Mouse (Mus musculus) myocyte (in vitro differentiated cells): Measurements from ENCODE around the gene Lmo4. TPM values are rescaled to one million over a fixed set of nuclear protein-coding genes. Genes with fewer than 3 reads are reported as not detected.

Experiments
- H3K27me3 ChIP-seq: one replicate; pipeline ENCODE4 v1.6.1; 2011; ENCODE audit not compliant: control insufficient read depth, insufficient read depth, insufficient read length
- H3K36me3 ChIP-seq: one replicate; pipeline ENCODE4 v1.6.1; 2011; ENCODE audit not compliant: control insufficient read depth, insufficient read depth
- H3K4me2 ChIP-seq: one replicate; pipeline ENCODE4 v1.6.1; 2011; ENCODE audit warnings: low read depth, control low read depth
- H3K4me3 ChIP-seq: one replicate; pipeline ENCODE4 v1.5.1; 2011; ENCODE audit warnings: mild to moderate bottlenecking, control low read depth, moderate library complexity
- H3K79me2 ChIP-seq: one replicate; pipeline ENCODE4 v1.6.1; 2011; ENCODE audit not compliant: control insufficient read depth, insufficient read depth
- H3ac ChIP-seq: one replicate; pipeline ENCODE4 v1.6.1; 2011; ENCODE audit not compliant: control insufficient read depth, insufficient read length
- CEBPB ChIP-seq: IDR thresholded peaks from 2 replicates; pipeline ENCODE4 v1.6.1; 2011; ENCODE audit warnings: mild to moderate bottlenecking, moderate library complexity; ENCODE audit not compliant: poor library complexity, insufficient read depth, severe bottlenecking
- E2F4 ChIP-seq: IDR thresholded peaks from one replicate; pipeline ENCODE4 v1.6.1; 2011; ENCODE audit warnings: mild to moderate bottlenecking, control low read depth, moderate library complexity; ENCODE audit not compliant: insufficient read depth
- MAX ChIP-seq: IDR thresholded peaks from one replicate; pipeline ENCODE4 v1.6.1; 2011; ENCODE audit warnings: low read depth, mild to moderate bottlenecking, control low read depth
- MYOD1 ChIP-seq, 3 experiments: IDR thresholded peaks; one replicate each; pipeline ENCODE4 v1.6.1; 2011; ENCODE audit warnings: control low read depth in 2 of 3, low read depth in 2 of 3, mild to moderate bottlenecking in 2 of 3, moderate library complexity in 1 of 3; ENCODE audit not compliant: insufficient read length in 2 of 3, control insufficient read depth in 1 of 3
- MYOG ChIP-seq, 3 experiments: IDR thresholded peaks; one replicate each; pipeline ENCODE4 v1.6.1; 2011; ENCODE audit warnings: control low read depth in 2 of 3, low read depth in 2 of 3, mild to moderate bottlenecking in 2 of 3; ENCODE audit not compliant: insufficient read length in 2 of 3, control insufficient read depth in 1 of 3, insufficient read depth in 1 of 3
- POLR2A ChIP-seq: IDR thresholded peaks from one replicate; pipeline ENCODE4 v1.6.1; 2011; ENCODE audit warnings: low read depth, mild to moderate bottlenecking, control low read depth, moderate library complexity; ENCODE audit not compliant: insufficient read length
- POLR2AphosphoS2 ChIP-seq: IDR thresholded peaks from one replicate; pipeline ENCODE4 v1.6.1; 2011; ENCODE audit warnings: low read depth, control low read depth; ENCODE audit not compliant: insufficient read length
- REST ChIP-seq: IDR thresholded peaks from one replicate; pipeline ENCODE4 v1.6.1; 2011; ENCODE audit warnings: mild to moderate bottlenecking, control low read depth, moderate library complexity; ENCODE audit not compliant: insufficient read depth, insufficient read length
- SRF ChIP-seq: IDR thresholded peaks from one replicate; pipeline ENCODE4 v1.6.1; 2011; ENCODE audit warnings: low read depth; ENCODE audit not compliant: control insufficient read depth, insufficient read length
- TCF12 ChIP-seq: IDR thresholded peaks from one replicate; pipeline ENCODE4 v1.6.1; 2011; ENCODE audit warnings: mild to moderate bottlenecking, control low read depth; ENCODE audit not compliant: poor library complexity, insufficient read depth, severe bottlenecking
- TCF3 ChIP-seq: IDR thresholded peaks from one replicate; pipeline ENCODE4 v1.6.1; 2011; ENCODE audit warnings: low read depth, control low read depth; ENCODE audit not compliant: insufficient read length
- USF1 ChIP-seq: IDR thresholded peaks from one replicate; pipeline ENCODE4 v1.6.1; 2011; ENCODE audit warnings: low read depth, mild to moderate bottlenecking, control low read depth, moderate library complexity
- polyA plus RNA-seq: library from polyadenylated mRNA; unstranded; fragments of >200 nt; fragmentation: generic; extraction: Trizol; gene quantifications from one replicate; pipeline ENCODE4 v1.2.1, GENCODE M21; 2012; ENCODE audit warnings: missing spikeins

The Lmo4 gene
- polyA plus RNA-seq, 1 experiment = 75.0 TPM

DNA sequence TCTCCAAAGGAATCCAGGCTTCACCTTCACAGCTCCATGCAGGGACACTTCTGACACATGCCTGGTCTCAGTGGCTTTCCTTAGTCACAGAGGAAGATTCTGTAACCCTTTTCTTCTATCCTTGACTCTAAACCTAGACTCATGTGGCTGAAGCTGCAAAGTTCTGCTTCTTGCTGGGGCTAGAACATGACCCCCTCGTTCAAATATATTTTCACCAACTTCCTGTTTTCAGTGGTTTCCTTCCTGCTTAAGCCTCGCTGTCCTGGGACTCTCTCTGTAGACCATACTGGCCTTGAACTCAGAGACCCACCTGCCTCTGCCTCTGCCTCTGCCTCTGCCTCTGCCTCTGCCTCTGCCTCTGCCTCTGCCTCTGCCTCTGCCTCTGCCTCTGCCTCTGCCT is 34.5 kb downstream of the Lmo4 start:
- Histone ChIP-seq H3K79me2 (no peaks in the 10 kb centered on the region), H3K36me3 (no peaks in the 10 kb centered on the region), H3ac (no peak overlapping the region), H3K4me2 (no peak overlapping the region), H3K27me3 (no peaks in the 10 kb centered on the region), H3K4me3 (no peak overlapping the region)
- TF ChIP-seq CEBPB = no peak
- no peak for TF ChIP-seq TCF12
- no peak for TF ChIP-seq REST
- TF ChIP-seq MYOG (IDR thresholded peaks at IDR 0.05; ENCODE audit: control insufficient read depth in 1 of 3, insufficient read depth in 1 of 3, insufficient read length in 2 of 3, low read depth in 2 of 3) = no peak
- no peak for TF ChIP-seq USF1
- no peak for TF ChIP-seq MAX
- TF ChIP-seq E2F4 = no peak
- TF ChIP-seq SRF = no peak
- no peak for TF ChIP-seq TCF3
- no peak for TF ChIP-seq MYOD1 (IDR thresholded peaks at IDR 0.05; ENCODE audit: control insufficient read depth in 1 of 3, insufficient read length in 2 of 3, low read depth in 2 of 3)
- no peak for TF ChIP-seq POLR2A
- no peak for TF ChIP-seq POLR2AphosphoS2

DNA sequence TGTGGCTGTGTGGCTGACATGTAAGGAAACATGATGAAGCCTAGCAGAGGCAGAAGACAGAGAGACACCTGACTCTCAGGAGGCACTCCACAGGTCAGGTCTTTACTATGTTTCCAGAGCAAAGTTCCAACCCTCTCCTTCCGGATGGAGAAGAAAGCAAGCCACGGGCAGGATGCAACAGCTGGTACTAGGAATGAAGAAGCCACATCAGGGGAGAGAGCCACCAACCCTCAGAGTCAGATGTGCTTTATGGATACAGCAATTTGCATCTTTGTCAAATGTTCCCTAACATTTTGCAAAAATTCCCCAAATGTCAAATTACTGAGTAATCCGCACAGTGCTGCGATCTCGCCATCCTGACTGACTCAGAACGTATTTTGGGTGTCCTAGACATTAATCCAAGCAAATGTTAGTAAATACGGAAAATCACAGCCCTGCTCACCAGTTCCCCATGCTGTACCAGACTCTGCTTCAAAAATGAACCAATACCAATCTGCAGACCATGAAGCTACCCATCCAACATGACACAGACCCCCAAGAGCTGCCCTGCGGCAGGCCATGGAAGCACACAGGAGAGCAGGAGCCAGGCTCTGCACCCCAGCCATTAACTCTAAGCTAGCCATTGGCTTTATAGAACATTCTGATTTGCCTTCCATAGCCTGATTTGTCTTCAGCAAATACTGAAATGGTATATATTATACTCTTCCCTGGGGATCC is 38.4 kb downstream of the Lmo4 start:
- TF ChIP-seq CEBPB (no peak), TCF3 (no peak), MYOD1 (IDR thresholded peaks at IDR 0.05; ENCODE audit: control insufficient read depth in 1 of 3, insufficient read length in 2 of 3, low read depth in 2 of 3) (no peak), MAX (no peak), POLR2A (no peak), POLR2AphosphoS2 (no peak), E2F4 (no peak), REST (no peak), TCF12 (no peak), USF1 (no peak)
- Histone ChIP-seq H3K79me2 (no peaks in the 10 kb centered on the region), H3K4me3 (no peak overlapping the region), H3K36me3 (no peaks in the 10 kb centered on the region), H3ac (no peak overlapping the region), H3K4me2 (no peak overlapping the region), H3K27me3 (no peaks in the 10 kb centered on the region)

DNA sequence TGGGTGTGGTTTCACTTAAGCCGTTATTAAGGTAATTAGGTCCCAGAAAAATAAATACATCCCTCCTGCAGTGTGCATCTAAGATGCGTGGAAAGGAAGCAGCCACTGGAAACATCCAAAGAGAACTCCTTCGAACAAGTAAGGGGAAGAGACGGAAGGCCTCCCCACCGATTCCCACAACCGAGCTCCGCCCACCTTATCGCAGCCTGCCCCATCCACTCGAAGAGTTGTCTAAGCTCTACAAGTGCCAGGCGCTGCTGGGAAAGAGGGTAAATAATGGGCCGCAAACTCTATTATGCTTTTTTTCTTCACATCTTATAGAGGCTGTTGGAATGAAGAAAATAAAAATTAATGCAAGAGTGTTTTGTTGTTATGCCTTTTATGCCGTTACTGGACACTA is 39.6 kb downstream of the Lmo4 start:
- Histone ChIP-seq H3K36me3 (no peaks in the 10 kb centered on the region), H3K4me2 (no peak overlapping the region), H3K27me3 (no peaks in the 10 kb centered on the region), H3K79me2 (no peaks in the 10 kb centered on the region), H3K4me3 (no peak overlapping the region), H3ac (no peak overlapping the region)
- no peak for TF ChIP-seq CEBPB
- no peak for TF ChIP-seq MAX
- no peak for TF ChIP-seq TCF3
- TF ChIP-seq SRF = no peak
- TF ChIP-seq TCF12 = no peak
- TF ChIP-seq E2F4 = no peak
- TF ChIP-seq USF1 = no peak
- no peak for TF ChIP-seq POLR2A

DNA sequence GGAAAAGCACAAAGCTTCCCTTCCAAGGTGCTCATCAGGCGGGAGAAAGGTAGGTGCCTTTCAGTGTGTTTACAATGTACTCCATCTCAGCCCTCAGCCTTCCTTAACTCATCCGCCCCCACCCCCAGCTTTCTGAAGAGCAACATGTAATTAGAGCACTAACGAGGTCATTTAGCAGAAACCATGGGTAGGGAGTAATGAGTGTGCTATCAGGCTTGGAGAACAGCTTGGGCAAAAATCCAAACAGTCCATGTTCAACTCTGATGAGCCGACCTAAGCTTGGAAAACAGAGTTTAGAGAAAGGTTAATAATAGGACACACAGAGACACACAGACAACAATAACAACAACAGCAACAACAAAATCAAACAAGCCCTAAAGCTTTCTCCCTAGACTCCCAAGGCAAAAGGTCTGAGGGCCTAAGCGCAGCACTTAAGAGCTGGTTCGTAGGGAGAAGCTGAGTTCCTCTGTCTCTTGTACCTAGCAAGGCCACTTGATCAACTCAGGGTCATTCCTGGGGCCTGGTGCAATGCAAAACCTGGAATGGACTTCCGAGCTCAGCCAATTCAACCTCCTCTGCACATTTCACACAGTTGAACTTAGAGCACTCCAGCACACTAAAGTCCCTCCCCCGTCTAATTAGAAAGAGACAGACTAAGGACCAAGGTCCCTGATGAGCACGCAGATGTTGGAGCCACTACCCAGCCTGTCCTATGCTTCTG is 40.2 kb downstream of the Lmo4 start:
- Histone ChIP-seq H3K79me2 (no peaks in the 10 kb centered on the region), H3K4me2 (no peak overlapping the region), H3K27me3 (no peaks in the 10 kb centered on the region), H3ac (no peak overlapping the region), H3K36me3 (no peaks in the 10 kb centered on the region), H3K4me3 (no peak overlapping the region)
- TF ChIP-seq REST (no peak), MAX (no peak), SRF (no peak), MYOG (IDR thresholded peaks at IDR 0.05; ENCODE audit: control insufficient read depth in 1 of 3, insufficient read depth in 1 of 3, insufficient read length in 2 of 3, low read depth in 2 of 3) (no peak), POLR2A (no peak), E2F4 (no peak), POLR2AphosphoS2 (no peak), TCF3 (no peak), MYOD1 (IDR thresholded peaks at IDR 0.05; ENCODE audit: control insufficient read depth in 1 of 3, insufficient read length in 2 of 3, low read depth in 2 of 3) (no peak), CEBPB (no peak)

DNA sequence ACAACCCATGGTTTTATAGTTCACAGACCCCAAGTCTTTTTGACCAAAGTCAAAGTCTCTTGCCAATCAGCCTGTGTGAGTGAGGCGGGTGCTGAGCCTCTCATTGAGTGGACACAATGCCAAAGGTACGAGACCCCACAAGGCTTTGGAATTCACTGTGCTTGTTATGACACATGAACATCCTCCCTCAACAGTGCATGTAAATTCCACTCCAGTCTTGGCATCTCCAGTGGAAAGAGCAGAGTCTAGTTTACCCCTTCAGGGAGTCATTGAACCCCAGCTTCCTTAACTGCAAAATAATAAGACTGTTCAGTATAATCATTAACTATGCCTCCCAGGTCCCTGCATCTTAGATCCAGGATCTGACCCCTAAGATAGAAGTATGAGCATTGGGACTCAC is 41.3 kb downstream of the Lmo4 start:
- Histone ChIP-seq H3ac (no peak overlapping the region), H3K27me3 (no peaks in the 10 kb centered on the region), H3K4me2 (no peak overlapping the region), H3K36me3 (no peaks in the 10 kb centered on the region), H3K79me2 (no peaks in the 10 kb centered on the region), H3K4me3 (no peak overlapping the region)
- TF ChIP-seq MYOG (IDR thresholded peaks at IDR 0.05; ENCODE audit: control insufficient read depth in 1 of 3, insufficient read depth in 1 of 3, insufficient read length in 2 of 3, low read depth in 2 of 3) = no peak
- no peak for TF ChIP-seq TCF3
- no peak for TF ChIP-seq MAX
- no peak for TF ChIP-seq TCF12
- no peak for TF ChIP-seq USF1
- no peak for TF ChIP-seq MYOD1 (IDR thresholded peaks at IDR 0.05; ENCODE audit: control insufficient read depth in 1 of 3, insufficient read length in 2 of 3, low read depth in 2 of 3)
- no peak for TF ChIP-seq POLR2A
- no peak for TF ChIP-seq E2F4
- no peak for TF ChIP-seq POLR2AphosphoS2
- TF ChIP-seq REST = no peak
- TF ChIP-seq SRF = no peak
- TF ChIP-seq CEBPB = no peak
